Mouse (Mus musculus) cerebellum, adult 9-11 months (tissue): ENCODE data around the gene Trim40.

ENCODE experiments used
- DNase-seq: peaks from one replicate; pipeline ENCODE4 v3.0.0; 2022

Gene Trim40

GRCm38 (mm10) chr17:36890073-36890903 lies at the start of gene Trim40:
Trim40 (minus strand) TSS chr17:36890123.
- DNase-seq = no peak

GRCm38 (mm10) chr17:36938056-36938455 lies 48.1 kb upstream of the Trim40 start:
- DNase-seq = no peak

GRCm38 (mm10) chr17:36931806-36932205 lies 41.9 kb upstream of the Trim40 start:
- no peak for DNase-seq

GRCm38 (mm10) chr17:36931130-36931529 lies 41.2 kb upstream of the Trim40 start:
- no peak for DNase-seq

- DNase-seq = no peak
These were observed 40.3 kb upstream of the Trim40 start for GRCm38 (mm10) chr17:36930233-36930632.

GRCm38 (mm10) chr17:36929236-36929932 lies 39.5 kb upstream of the Trim40 start:
- no peak for DNase-seq

- no peak for DNase-seq
These were observed 37.7 kb upstream of the Trim40 start for GRCm38 (mm10) chr17:36927496-36928120.

- no peak for DNase-seq
These were observed 33.6 kb upstream of the Trim40 start for GRCm38 (mm10) chr17:36923491-36923890.

GRCm38 (mm10) chr17:36922715-36923114 lies 32.8 kb upstream of the Trim40 start:
- DNase-seq = no peak

- DNase-seq = no peak
These were observed 30.3 kb upstream of the Trim40 start for GRCm38 (mm10) chr17:36920239-36920638.

- peak; percentile 39 for DNase-seq
These were observed 25.2 kb upstream of the Trim40 start for GRCm38 (mm10) chr17:36915076-36915475.

- DNase-seq = peak; percentile 61
These were observed 24.2 kb upstream of the Trim40 start for GRCm38 (mm10) chr17:36914108-36914507.

- no peak for DNase-seq
These were observed 22.1 kb upstream of the Trim40 start for GRCm38 (mm10) chr17:36912031-36912430.

- DNase-seq = no peak
These were observed 19.9 kb upstream of the Trim40 start for GRCm38 (mm10) chr17:36909802-36910201.

- DNase-seq = no peak
These were observed 18.3 kb upstream of the Trim40 start for GRCm38 (mm10) chr17:36908235-36908634.

- no peak for DNase-seq
These were observed 13.7 kb upstream of the Trim40 start for GRCm38 (mm10) chr17:36903651-36904050.

- no peak for DNase-seq
These were observed 10.8 kb upstream of the Trim40 start for GRCm38 (mm10) chr17:36900691-36901090.

GRCm38 (mm10) chr17:36900001-36900400 lies 10.1 kb upstream of the Trim40 start:
- no peak for DNase-seq

GRCm38 (mm10) chr17:36899376-36899775 lies 9.5 kb upstream of the Trim40 start:
- no peak for DNase-seq

- DNase-seq = no peak
These were observed 7.8 kb upstream of the Trim40 start, which contains the start of gene Trim31 for GRCm38 (mm10) chr17:36897552-36898205. Trim31 (plus strand) TSS chr17:36898118.

- no peak for DNase-seq
These were observed 7.1 kb upstream of the Trim40 start for GRCm38 (mm10) chr17:36897065-36897464.

GRCm38 (mm10) chr17:36896583-36896982 lies 6.7 kb upstream of the Trim40 start:
- peak; percentile 20 for DNase-seq

GRCm38 (mm10) chr17:36893387-36893786 lies 3.5 kb upstream of the Trim40 start:
- DNase-seq = no peak
